Mouse (Mus musculus) cortical plate, adult 2 months (tissue): ENCODE measurements around the gene Dnah1.
A peak's percentile ranks its signal among the peaks of the same experiment; 100 is the strongest.

Source experiments
- CTCF ChIP-seq: fragments of 200-500 bp; IDR thresholded peaks from 2 replicates; pipeline ENCODE4 v1.5.1; 2011; ENCODE audit warnings: mild to moderate bottlenecking, control low read depth, low read length; ENCODE audit not compliant: insufficient read depth; ENCODE audit errors: extremely low read depth
- POLR2A ChIP-seq: fragments of 200-500 bp; IDR thresholded peaks from 2 replicates; pipeline ENCODE4 v1.6.1; 2011; ENCODE audit warnings: mild to moderate bottlenecking, low read length, control low read depth; ENCODE audit not compliant: insufficient read depth; ENCODE audit errors: extremely low read depth

GRCm38 (mm10) chr14:31233996-31234591, 89.6 kb downstream of the Dnah1 start:
- peak; percentile 89 for TF ChIP-seq CTCF
- TF ChIP-seq POLR2A = no peak
